Mouse (Mus musculus) liver, embryonic 14.5 days (tissue): ENCODE data around the gene Gm49711. TPM values are rescaled to one million over a fixed set of nuclear protein-coding genes. Genes with fewer than 3 reads are reported as not detected.

Experiments
- ATAC-seq: fragments of 200-750 bp; cut with Nextera tagmentation; 2 replicates; pipeline ENCODE4 v1.8.0; 2017; ENCODE audit warnings: moderate number of reproducible peaks, mild to moderate bottlenecking, moderate library complexity; ENCODE audit not compliant: insufficient read depth
- DNase-seq, 3 experiments: peaks; one replicate each; pipeline ENCODE4 v3.0.0-alpha.2; 2012 to 2013; ENCODE audit warnings: low read depth in 3 of 3, low spot score in 3 of 3
- H3K27ac ChIP-seq: fragments of 300-500 bp; sonication (generic); 2 replicates; pipeline ENCODE4 v1.5.1; 2014; ENCODE audit warnings: moderate library complexity, mild to moderate bottlenecking, control low read depth, inconsistent platforms
- H3K27me3 ChIP-seq: fragments of 300-500 bp; sonication (generic); 2 replicates; pipeline ENCODE4 v1.6.1; 2014; ENCODE audit warnings: mild to moderate bottlenecking, low read length, moderate library complexity; ENCODE audit not compliant: control insufficient read depth, insufficient read depth
- H3K36me3 ChIP-seq: fragments of 300-500 bp; sonication (generic); replicated peaks from 2 replicates; pipeline ENCODE4 v1.6.1; 2014; ENCODE audit warnings: low read depth; ENCODE audit not compliant: control insufficient read depth, insufficient read depth
- H3K4me1 ChIP-seq, 2 experiments: fragments of 200-500 bp in 1 of 2; fragments of 300-500 bp in 1 of 2; sonication (generic) in 1 of 2; replicated peaks; 2 replicates each; pipeline ENCODE4 v1.6.1; 2012 to 2014; ENCODE audit warnings: antibody characterized with exemption in 1 of 2, inconsistent platforms in 1 of 2, low read length in 1 of 2; ENCODE audit not compliant: control insufficient read depth in 2 of 2, insufficient read depth in 2 of 2
- H3K4me2 ChIP-seq: fragments of 300-500 bp; sonication (generic); 2 replicates; pipeline ENCODE4 v1.6.1; 2014; ENCODE audit warnings: low read depth, mild to moderate bottlenecking, control low read depth, moderate library complexity
- H3K4me3 ChIP-seq, 2 experiments: fragments of 200-500 bp in 1 of 2; fragments of 300-500 bp in 1 of 2; sonication (generic) in 1 of 2; 2 replicates each; pipeline ENCODE4 v1.5.1; 2012 to 2014; ENCODE audit warnings: low read depth in 2 of 2, low read length in 2 of 2, mild to moderate bottlenecking in 2 of 2, control low read depth in 1 of 2, inconsistent platforms in 1 of 2, moderate library complexity in 1 of 2; ENCODE audit not compliant: insufficient read depth in 1 of 2
- H3K9ac ChIP-seq: fragments of 300-500 bp; sonication (generic); replicated peaks from 2 replicates; pipeline ENCODE4 v1.6.1; 2014; ENCODE audit warnings: mild to moderate bottlenecking, control low read depth, moderate library complexity
- H3K9me3 ChIP-seq: fragments of 300-500 bp; sonication (generic); 2 replicates; pipeline ENCODE4 v1.6.1; 2016; ENCODE audit warnings: low read length, mixed read lengths; ENCODE audit not compliant: control insufficient read depth
- CTCF ChIP-seq: IDR thresholded peaks from 2 replicates; pipeline ENCODE4 v1.5.1; 2016; ENCODE audit warnings: antibody characterized with exemption, low read depth, control low read depth
- EP300 ChIP-seq: IDR thresholded peaks from 2 replicates; pipeline ENCODE4 v1.6.1; 2016; ENCODE audit warnings: antibody characterized with exemption, low read depth
- WGBS: fragments of 180-500 bp; shearing (Covaris S2); extraction: QIAGEN DNeasy Blood & Tissue Kit; methylation state at CpG from one replicate; pipeline ENCODE4 v1.1.7; 2014; ENCODE audit not compliant: insufficient replicate concordance; 5-methylcytosine and 5-hydroxymethylcytosine counted together
- polyA plus RNA-seq, 2 experiments: library from polyadenylated mRNA; depleted of rRNA in 1 of 2; stranded (reverse) in 1 of 2; unstranded in 1 of 2; fragments of >200 nt; fragmentation: Nextera tagmentation in 1 of 2; extraction: Ambion mirVana in 1 of 2; gene quantifications; 2 replicates each; pipeline versions ENCODE4 v1.2.1 to v1.2.3; 2012 to 2014

Gene Gm49711
- polyA plus RNA-seq, 2 experiments: not detected

DNA sequence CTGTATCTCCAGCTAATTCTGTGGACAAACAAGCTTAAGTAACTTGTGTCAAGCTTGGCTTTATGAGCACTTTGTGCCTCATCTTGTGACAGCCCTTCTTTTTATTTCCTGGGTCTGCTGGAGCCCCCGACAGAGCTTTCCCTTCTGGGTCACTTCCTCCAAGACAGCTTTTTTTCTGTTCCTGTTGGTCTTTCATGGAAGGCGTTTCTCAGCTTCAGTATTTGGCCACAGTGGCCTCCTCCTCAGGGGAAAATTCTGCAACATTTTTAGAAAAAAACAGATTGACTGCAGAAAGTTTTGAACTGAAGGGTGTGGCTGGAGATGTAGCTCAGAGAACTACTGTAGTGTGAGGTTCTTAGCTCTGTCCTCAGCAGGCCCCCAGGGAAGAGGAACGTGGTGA is 31.1 kb downstream of the Gm49711 start:
- Histone ChIP-seq H3K9me3 (no peaks in the 10 kb centered on the region), H3K4me2 (no peak overlapping the region), H3K27ac (no peak overlapping the region), H3K36me3 (no peaks in the 10 kb centered on the region), H3K27me3 (no peaks in the 10 kb centered on the region), H3K4me3 (no peak overlapping the region), H3K9ac (no peak overlapping the region), H3K4me1 (no peaks in the 10 kb centered on the region; a peak in 2 of 4 replicates)
- TF ChIP-seq EP300 (no peak), CTCF (no peak)
- no peak for DNase-seq
- WGBS: 37% methylated on average over 3 of the region's 3 CpGs
- ATAC-seq: no peak

DNA sequence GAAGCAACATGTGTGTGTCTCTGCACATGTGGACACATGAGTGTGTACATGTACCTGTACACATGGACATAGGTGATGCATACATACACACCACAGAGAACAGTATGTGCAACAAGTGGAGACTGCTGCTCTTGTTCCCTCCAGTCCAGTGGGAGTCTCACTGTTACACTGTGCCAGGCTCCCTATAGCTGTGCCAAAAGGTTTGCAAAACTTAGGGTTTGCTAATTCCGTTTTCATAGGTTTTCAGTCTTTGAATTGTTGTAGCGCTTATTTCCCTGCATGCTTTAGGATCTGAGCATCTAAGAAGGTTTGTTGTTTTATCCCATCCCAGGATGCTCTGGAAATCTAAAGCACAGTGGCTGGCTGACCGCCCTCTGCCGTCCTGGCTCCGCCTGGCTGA is 33.8 kb downstream of the Gm49711 start:
- DNase-seq (no peak), ATAC-seq (no peak)
- no peaks in the 10 kb centered on the region for H3K27me3 ChIP-seq
- 71% methylated on average over 5 of the region's 5 CpGs for WGBS
- H3K4me3 ChIP-seq: no peak overlapping the region
- H3K36me3 ChIP-seq: no peaks in the 10 kb centered on the region
- TF ChIP-seq EP300 (no peak), CTCF (no peak)
- no peak overlapping the region for H3K27ac ChIP-seq
- H3K4me2 ChIP-seq: no peak overlapping the region
- no peaks in the 10 kb centered on the region for H3K9me3 ChIP-seq
- no peaks in the 10 kb centered on the region; a peak in 2 of 4 replicates for H3K4me1 ChIP-seq
- no peak overlapping the region for H3K9ac ChIP-seq

DNA sequence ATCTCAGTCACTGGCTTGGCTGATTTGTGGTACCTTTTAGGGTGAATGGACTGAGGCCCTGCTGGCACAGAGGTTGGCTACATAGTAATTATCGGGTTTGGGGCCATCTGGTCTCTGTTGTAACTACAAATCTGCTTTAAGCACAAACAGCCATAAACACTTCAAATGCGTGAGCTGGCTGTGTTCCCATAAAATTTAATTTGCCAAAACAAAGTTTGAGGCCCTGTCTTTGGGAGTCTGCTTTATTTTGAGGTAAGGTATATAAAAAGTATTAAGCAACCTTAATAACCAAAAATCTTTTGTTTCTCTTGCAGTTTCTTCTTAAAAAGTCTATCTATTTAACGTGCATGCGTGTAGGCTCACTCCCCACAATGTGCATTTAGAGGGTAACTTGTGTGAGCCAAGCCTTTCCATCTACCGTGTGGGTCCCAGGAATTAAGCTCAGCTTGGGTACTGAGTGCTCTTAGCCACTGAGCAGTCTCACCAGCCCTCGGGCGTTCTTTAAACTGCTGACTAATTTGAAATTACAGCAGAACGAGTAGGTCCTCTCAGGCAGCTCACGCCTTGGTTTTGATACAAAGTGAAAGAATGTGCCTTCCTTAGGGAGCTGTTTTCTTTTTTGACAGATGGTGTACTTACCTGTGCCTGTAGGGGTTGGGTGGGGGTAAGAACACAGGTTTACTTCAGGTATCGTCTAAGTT is 40.4 kb downstream of the Gm49711 start:
- Histone ChIP-seq H3K4me3 (no peak overlapping the region), H3K9ac (no peak overlapping the region), H3K36me3 (no peaks in the 10 kb centered on the region), H3K4me1 (no peaks in the 10 kb centered on the region), H3K4me2 (no peak overlapping the region), H3K27ac (no peak overlapping the region), H3K27me3 (no peaks in the 10 kb centered on the region), H3K9me3 (no peaks in the 10 kb centered on the region)
- 76% methylated on average over 10 of the region's 10 CpGs for WGBS
- ATAC-seq (no peak), DNase-seq (no peak)
- TF ChIP-seq EP300 (no peak), CTCF (no peak)

DNA sequence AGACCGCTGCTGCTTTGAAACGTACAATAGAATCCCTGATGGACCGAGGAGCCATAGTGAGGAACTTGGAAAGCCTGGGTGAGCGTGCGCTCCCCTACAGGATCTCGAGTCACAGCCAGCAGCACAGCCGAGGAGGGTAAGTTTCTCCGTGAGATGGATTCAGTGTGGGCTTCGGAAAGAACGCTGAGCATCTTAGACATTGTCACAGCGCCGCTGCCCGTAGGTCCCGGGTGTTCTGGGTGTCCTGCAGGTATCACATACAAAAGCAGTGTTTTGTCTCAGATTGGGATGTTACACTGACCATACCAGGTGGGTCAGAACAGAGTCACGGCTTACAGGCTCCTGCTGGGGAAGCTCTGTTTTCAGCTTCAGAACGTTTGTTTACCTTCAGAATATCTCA is 41.5 kb downstream of the Gm49711 start:
- Histone ChIP-seq H3K27ac (no peak overlapping the region), H3K36me3 (no peaks in the 10 kb centered on the region), H3K4me1 (no peaks in the 10 kb centered on the region), H3K4me3 (no peak overlapping the region), H3K27me3 (no peaks in the 10 kb centered on the region), H3K9me3 (no peaks in the 10 kb centered on the region), H3K9ac (no peak overlapping the region), H3K4me2 (no peak overlapping the region)
- no peak for ATAC-seq
- 76% methylated on average over 16 of the region's 16 CpGs for WGBS
- no peak for DNase-seq
- TF ChIP-seq EP300 (no peak), CTCF (no peak)

DNA sequence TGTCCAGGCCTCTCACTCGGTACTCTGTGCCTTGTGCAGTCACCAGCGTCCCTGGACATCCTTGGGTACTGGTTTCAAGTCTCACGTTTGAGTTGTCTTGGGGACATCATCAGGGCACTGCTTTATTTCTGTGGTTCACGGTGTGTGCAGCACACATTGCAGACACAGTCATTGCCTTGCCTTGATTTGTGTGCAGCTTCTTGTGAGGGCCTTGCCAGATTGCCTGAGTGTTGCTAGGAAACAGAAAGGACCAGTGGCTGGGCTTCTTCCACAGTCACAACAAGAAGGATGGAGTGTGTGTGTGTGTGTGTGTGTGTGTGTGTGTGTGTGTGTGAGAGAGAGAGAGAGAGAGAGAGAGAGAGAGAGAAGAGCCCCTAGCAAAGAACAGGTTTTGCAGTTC is 42.0 kb downstream of the Gm49711 start:
- Histone ChIP-seq H3K4me2 (no peak overlapping the region), H3K27me3 (no peaks in the 10 kb centered on the region), H3K36me3 (no peaks in the 10 kb centered on the region), H3K27ac (no peak overlapping the region), H3K4me3 (no peak overlapping the region), H3K9ac (no peak overlapping the region), H3K4me1 (no peaks in the 10 kb centered on the region), H3K9me3 (no peaks in the 10 kb centered on the region)
- WGBS: 72% methylated on average over 4 of the region's 4 CpGs
- TF ChIP-seq CTCF (no peak), EP300 (no peak)
- DNase-seq: no peak
- ATAC-seq: no peak
